Mouse (Mus musculus) MEL (cell line): Measurements from ENCODE around the gene A730061H03Rik. TPM values are rescaled to one million over a fixed set of nuclear protein-coding genes. Genes with fewer than 3 reads are reported as not detected.

ENCODE experiments used
- DNase-seq: peaks from one replicate; pipeline ENCODE4 v3.0.0; 2011; ENCODE audit warnings: low read depth, low spot score
- H3K27ac ChIP-seq: 2 replicates; pipeline ENCODE4 v1.5.1; 2012; ENCODE audit warnings: low read depth, mild to moderate bottlenecking, control low read depth, low read length, moderate library complexity; ENCODE audit not compliant: control insufficient read depth
- H3K27me3 ChIP-seq, 2 experiments: fragments of 150-350 bp in 1 of 2; sonication (generic) in 1 of 2; 2 replicates each; pipeline ENCODE4 v1.6.1; 2012; ENCODE audit warnings: low read length in 2 of 2, mild to moderate bottlenecking in 2 of 2, improper control_type of control experiment in 1 of 2, moderate library complexity in 1 of 2; ENCODE audit not compliant: insufficient read depth in 2 of 2, control insufficient read depth in 1 of 2
- H3K36me3 ChIP-seq, 2 experiments: 2 replicates each; pipeline ENCODE4 v1.6.1; 2012 to 2014; ENCODE audit warnings: low read length in 2 of 2, improper control_type of control experiment in 1 of 2, inconsistent platforms in 1 of 2, mild to moderate bottlenecking in 1 of 2; ENCODE audit not compliant: insufficient read depth in 2 of 2, control insufficient read depth in 1 of 2
- H3K4me1 ChIP-seq, 2 experiments: fragments of 150-350 bp in 1 of 2; sonication (generic) in 1 of 2; 2 replicates each; pipeline ENCODE4 v1.6.1; 2012; ENCODE audit warnings: low read length in 2 of 2, improper control_type of control experiment in 1 of 2, mild to moderate bottlenecking in 1 of 2; ENCODE audit not compliant: insufficient read depth in 2 of 2, control insufficient read depth in 1 of 2
- H3K4me3 ChIP-seq, 2 experiments: fragments of 150-350 bp in 1 of 2; sonication (generic) in 1 of 2; 2 replicates each; pipeline ENCODE4 v1.5.1; 2012; ENCODE audit warnings: low read depth in 2 of 2, low read length in 2 of 2, mild to moderate bottlenecking in 2 of 2, moderate library complexity in 2 of 2, control low read depth in 1 of 2, improper control_type of control experiment in 1 of 2; ENCODE audit not compliant: control insufficient read depth in 1 of 2, insufficient read depth in 1 of 2
- H3K79me2 ChIP-seq: 2 replicates; pipeline ENCODE4 v1.6.1; 2012; ENCODE audit warnings: mild to moderate bottlenecking, low read length, moderate library complexity; ENCODE audit not compliant: control insufficient read depth, poor library complexity, insufficient read depth
- H3K9ac ChIP-seq: 2 replicates; pipeline ENCODE4 v1.6.1; 2012; ENCODE audit warnings: low read depth, mild to moderate bottlenecking, control low read depth, low read length, moderate library complexity; ENCODE audit not compliant: control insufficient read depth, poor library complexity, severe bottlenecking
- H3K9me3 ChIP-seq: fragments of 150-350 bp; sonication (generic); replicated peaks from 2 replicates; pipeline ENCODE4 v1.6.1; 2012; ENCODE audit warnings: mild to moderate bottlenecking, low read length, improper control_type of control experiment, moderate library complexity; ENCODE audit not compliant: insufficient read depth
- BHLHE40 ChIP-seq: IDR thresholded peaks from 2 replicates; pipeline ENCODE4 v1.6.1; 2012; ENCODE audit warnings: low read depth, mild to moderate bottlenecking, inconsistent platforms, low read length, improper control_type of control experiment, borderline replicate concordance
- CTCF ChIP-seq, 3 experiments: IDR thresholded peaks in 2 of 3; conservative IDR thresholded peaks in 1 of 3; 2 replicates each; pipeline ENCODE4 v1.5.1; 2011 to 2012; ENCODE audit warnings: low read length in 3 of 3, low read depth in 2 of 3, mild to moderate bottlenecking in 2 of 3, improper control_type of control experiment in 1 of 3, inconsistent platforms in 1 of 3, mixed read lengths in 1 of 3, moderate library complexity in 1 of 3; ENCODE audit not compliant: control insufficient read depth in 1 of 3, insufficient read depth in 1 of 3, poor library complexity in 1 of 3, severe bottlenecking in 1 of 3
- E2F4 ChIP-seq: IDR thresholded peaks from 2 replicates; pipeline ENCODE4 v1.6.1; 2011; ENCODE audit warnings: low read depth, low read length, improper control_type of control experiment, borderline replicate concordance
- GATA1 ChIP-seq: IDR thresholded peaks from 2 replicates; pipeline ENCODE4 v1.6.1; 2011; ENCODE audit warnings: low read depth, low read length, improper control_type of control experiment
- MEF2A ChIP-seq: IDR thresholded peaks from 2 replicates; pipeline ENCODE4 v1.6.1; 2014; ENCODE audit warnings: low read depth, mild to moderate bottlenecking, inconsistent platforms, low read length, improper control_type of control experiment; ENCODE audit not compliant: poor library complexity, insufficient replicate concordance, severe bottlenecking; ENCODE audit errors: extremely low read depth
- MXI1 ChIP-seq: IDR thresholded peaks from 2 replicates; pipeline ENCODE4 v1.6.1; 2011; ENCODE audit warnings: mild to moderate bottlenecking, low read depth, low read length, improper control_type of control experiment
- MYC ChIP-seq: IDR thresholded peaks from 2 replicates; pipeline ENCODE4 v1.6.1; 2011; ENCODE audit warnings: low read depth, mild to moderate bottlenecking, low read length, improper control_type of control experiment, moderate library complexity
- POLR2AphosphoS2 ChIP-seq: IDR thresholded peaks from 2 replicates; pipeline ENCODE4 v1.6.1; 2011; ENCODE audit warnings: low read length, improper control_type of control experiment
- POLR2AphosphoS5 ChIP-seq: IDR thresholded peaks from 2 replicates; pipeline ENCODE4 v1.6.1; 2012; ENCODE audit warnings: low read depth, borderline replicate concordance, mild to moderate bottlenecking, inconsistent platforms, low read length, moderate library complexity, mixed read lengths
- SIN3A ChIP-seq: IDR thresholded peaks from 2 replicates; pipeline ENCODE4 v1.6.1; 2012; ENCODE audit warnings: low read length, improper control_type of control experiment, inconsistent platforms
- SMC3 ChIP-seq: IDR thresholded peaks from 2 replicates; pipeline ENCODE4 v1.6.1; 2011; ENCODE audit warnings: low read depth, low read length, improper control_type of control experiment
- TAL1 ChIP-seq: IDR thresholded peaks from 2 replicates; pipeline ENCODE4 v1.6.1; 2012; ENCODE audit warnings: mild to moderate bottlenecking, inconsistent platforms, low read length, moderate library complexity, mixed read lengths
- TCF12 ChIP-seq: IDR thresholded peaks from 2 replicates; pipeline ENCODE4 v1.6.1; 2014; ENCODE audit warnings: low read depth, mild to moderate bottlenecking, inconsistent platforms, low read length, improper control_type of control experiment, moderate library complexity
- UBTF ChIP-seq: IDR thresholded peaks from 2 replicates; pipeline ENCODE4 v1.6.1; 2012; ENCODE audit warnings: low read depth, mild to moderate bottlenecking, inconsistent platforms, low read length, improper control_type of control experiment, moderate library complexity, borderline replicate concordance; ENCODE audit not compliant: insufficient read depth
- USF2 ChIP-seq, 2 experiments: IDR thresholded peaks; 2 replicates each; pipeline ENCODE4 v1.6.1; 2011 to 2012; ENCODE audit warnings: improper control_type of control experiment in 2 of 2, low read length in 2 of 2, borderline replicate concordance in 1 of 2, inconsistent platforms in 1 of 2, low read depth in 1 of 2, mild to moderate bottlenecking in 1 of 2; ENCODE audit not compliant: insufficient read depth in 1 of 2
- ZC3H11A ChIP-seq: IDR thresholded peaks from 2 replicates; pipeline ENCODE4 v1.6.1; 2012; ENCODE audit warnings: low read depth, mild to moderate bottlenecking, inconsistent platforms, low read length, improper control_type of control experiment
- ZNF384 ChIP-seq: IDR thresholded peaks from 2 replicates; pipeline ENCODE4 v1.6.1; 2012; ENCODE audit warnings: low read depth, mild to moderate bottlenecking, inconsistent platforms, low read length, improper control_type of control experiment
- polyA plus RNA-seq, 2 experiments: library from polyadenylated mRNA; stranded (reverse) in 1 of 2; unstranded in 1 of 2; fragments of >175 nt in 1 of 2; fragments of >200 nt in 1 of 2; gene quantifications; 2 replicates each; pipeline versions ENCODE4 v1.2.1 to v1.2.4; 2012; ENCODE audit warnings: low replicate concordance in 2 of 2, low read depth in 1 of 2; ENCODE audit not compliant: insufficient read length in 2 of 2, insufficient read depth in 1 of 2, missing spikeins in 1 of 2
- total RNA-seq: library from RNA; depleted of rRNA; stranded (reverse); fragments of 300-350 nt; gene quantifications from 2 replicates; pipeline ENCODE4 v1.2.3, GENCODE M21; 2012

Gene A730061H03Rik
- total and polyA plus RNA-seq, 3 experiments, result 0.73 to 0.86 TPM; not detected in 1

DNA sequence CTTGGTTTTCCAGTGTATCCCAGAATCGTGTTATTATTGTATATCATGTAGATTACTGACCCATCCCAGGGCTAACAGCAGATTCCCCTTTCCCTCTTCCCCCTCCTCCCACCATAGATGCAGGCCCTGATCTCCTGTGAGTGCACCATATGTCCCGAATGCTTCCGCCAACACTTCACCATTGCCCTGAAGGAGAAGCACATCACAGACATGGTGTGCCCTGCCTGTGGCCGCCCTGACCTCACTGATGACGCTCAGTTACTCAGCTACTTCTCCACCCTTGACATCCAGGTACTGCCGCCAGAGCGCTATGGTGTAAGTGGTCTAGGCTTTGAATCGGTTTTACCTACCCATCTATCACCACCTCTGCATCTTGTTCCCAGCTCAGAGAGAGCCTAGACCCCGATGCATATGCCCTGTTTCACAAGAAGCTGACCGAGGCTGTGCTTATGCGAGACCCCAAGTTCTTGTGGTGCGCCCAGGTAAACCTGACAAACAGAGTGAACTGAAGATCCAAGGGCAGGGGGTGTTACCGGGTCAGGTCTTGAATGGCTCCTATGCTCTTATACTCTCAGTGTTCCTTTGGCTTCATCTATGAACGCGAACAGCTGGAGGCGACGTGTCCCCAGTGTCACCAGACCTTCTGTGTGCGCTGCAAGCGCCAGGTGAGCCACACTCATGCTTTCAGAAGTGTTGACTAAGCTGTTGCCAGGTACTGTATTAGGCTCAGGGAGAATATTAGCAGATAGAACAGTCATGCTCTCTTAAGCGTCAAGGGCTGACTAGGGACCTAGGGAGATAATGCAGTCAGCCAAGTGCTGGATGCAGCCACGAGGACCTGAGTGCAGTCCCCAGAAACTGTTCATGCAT lies 38.5 kb upstream of the A730061H03Rik start:
- no peak for TF ChIP-seq SMC3
- TF ChIP-seq E2F4, result no peak
- no peak for TF ChIP-seq GATA1
- TF ChIP-seq POLR2AphosphoS5, result no peak
- no peak for TF ChIP-seq ZC3H11A
- Histone ChIP-seq H3K27me3 (no peaks in the 10 kb centered on the region), H3K4me3 (no peak overlapping the region), H3K79me2 (peaks cover 1% of the 10 kb centered on the region), H3K36me3 (peaks cover 3 to 5% of the 10 kb centered on the region in 2 experiments; a peak in 3 of 4 replicates), H3K9ac (no peak overlapping the region), H3K9me3 (no peaks in the 10 kb centered on the region), H3K27ac (no peak overlapping the region), H3K4me1 (peaks cover 0 to 4% of the 10 kb centered on the region in 2 experiments; a peak in 1 of 4 replicates)
- no peak for DNase-seq

DNA sequence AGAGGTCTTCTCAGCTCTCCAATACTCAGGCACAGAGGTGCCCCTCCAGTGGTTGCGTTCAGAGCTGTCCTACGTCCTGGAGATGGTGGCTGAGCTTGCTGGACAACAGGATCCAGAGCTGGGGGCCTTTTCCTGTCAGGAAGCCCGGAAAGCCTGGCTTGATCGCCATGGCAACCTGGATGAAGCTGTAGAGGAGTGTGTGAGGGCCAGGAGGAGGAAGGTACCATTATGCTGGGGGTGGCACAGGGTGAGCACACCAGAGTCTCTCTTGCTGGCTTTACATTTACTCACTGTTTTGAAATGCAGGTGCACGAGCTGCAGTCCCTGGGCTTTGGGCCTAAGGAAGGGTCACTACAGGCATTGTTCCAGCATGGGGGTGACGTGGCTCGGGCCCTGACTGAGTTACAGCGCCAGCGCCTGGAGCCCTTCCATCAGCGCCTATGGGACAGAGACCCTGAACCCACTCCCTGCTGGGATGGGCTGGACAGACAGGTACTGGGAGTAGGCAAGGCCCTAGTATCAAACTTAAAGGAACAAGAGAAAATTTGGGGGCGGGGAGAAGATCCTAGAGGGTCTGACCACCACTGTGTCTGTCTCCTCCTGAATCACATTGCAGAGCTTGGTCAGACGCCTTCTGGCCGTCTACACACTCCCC lies 36.0 kb upstream of the A730061H03Rik start:
- no peak overlapping the region for H3K4me3 ChIP-seq

More for the DNA sequence above, 36.0 kb upstream of the A730061H03Rik start:
- no peak for TF ChIP-seq MYC
- no peak for TF ChIP-seq SIN3A
- TF ChIP-seq E2F4, result no peak
- TF ChIP-seq TCF12, result no peak
- TF ChIP-seq MXI1, result no peak
- TF ChIP-seq POLR2AphosphoS5, result no peak
- TF ChIP-seq SMC3, result no peak
- TF ChIP-seq MEF2A, result no peak
- TF ChIP-seq USF2 (IDR thresholded peaks at IDR 0.05; ENCODE audit: borderline replicate concordance in 1 of 2, insufficient read depth in 1 of 2, low read depth in 1 of 2, low read length in 2 of 2), result no peak
- no peak for TF ChIP-seq UBTF
- TF ChIP-seq CTCF (IDR thresholded peaks at IDR 0.05 in 2 of 3, conservative IDR thresholded peaks at IDR 0.05 in 1 of 3; ENCODE audit: control insufficient read depth in 1 of 3, insufficient read depth in 1 of 3, low read depth in 2 of 3, low read length in 3 of 3, poor library complexity in 1 of 3, severe bottlenecking in 1 of 3), result no peak
- TF ChIP-seq TAL1, result no peak
- no peak for TF ChIP-seq ZNF384
- TF ChIP-seq ZC3H11A, result no peak
- TF ChIP-seq POLR2AphosphoS2, result no peak
- no peak for TF ChIP-seq BHLHE40
- no peaks in the 10 kb centered on the region for H3K9me3 ChIP-seq
- H3K27ac ChIP-seq, result no peak overlapping the region
- peaks cover 0 to 10% of the 10 kb centered on the region in 2 experiments; a peak in 1 of 4 replicates for H3K4me1 ChIP-seq
- H3K27me3 ChIP-seq, result no peaks in the 10 kb centered on the region
- H3K36me3 ChIP-seq, result peaks cover 3 to 9% of the 10 kb centered on the region in 2 experiments
- peaks cover 21% of the 10 kb centered on the region for H3K79me2 ChIP-seq
- H3K9ac ChIP-seq, result no peak overlapping the region
- DNase-seq, result no peak
